Mouse (Mus musculus) cortical plate, adult 2 months (tissue): Measurements from ENCODE around the gene Ncaph.

Experiments used
- CTCF ChIP-seq: fragments of 200-500 bp; IDR thresholded peaks from 2 replicates; pipeline ENCODE4 v1.5.1; 2011; ENCODE audit warnings: mild to moderate bottlenecking, control low read depth, low read length; ENCODE audit not compliant: insufficient read depth; ENCODE audit errors: extremely low read depth
- POLR2A ChIP-seq: fragments of 200-500 bp; IDR thresholded peaks from 2 replicates; pipeline ENCODE4 v1.6.1; 2011; ENCODE audit warnings: mild to moderate bottlenecking, low read length, control low read depth; ENCODE audit not compliant: insufficient read depth; ENCODE audit errors: extremely low read depth

GRCm38 (mm10) chr2:127142031-127142430 is 8.3 kb upstream of the Ncaph start:
- TF ChIP-seq POLR2A = no peak
- TF ChIP-seq CTCF = no peak
